Mouse (Mus musculus) stomach, postnatal 0 days (tissue): ENCODE measurements around the gene Wee1.

Source experiments
- CTCF ChIP-seq: IDR thresholded peaks from 2 replicates; pipeline ENCODE4 v1.5.1; 2016; ENCODE audit warnings: antibody characterized with exemption, low read depth, mild to moderate bottlenecking, moderate library complexity
- EP300 ChIP-seq: optimal IDR thresholded peaks from 2 replicates; pipeline ENCODE3; 2016; ENCODE audit warnings: antibody characterized with exemption

- TF ChIP-seq CTCF (no peak), EP300 (no peak)
These were observed 948 bp downstream of the Wee1 start for GRCm38 (mm10) chr7:110122565-110123422.
